Mouse (Mus musculus) testis, adult 10 weeks (tissue): ENCODE data around the gene Adam17. TPM values are rescaled to one million over a fixed set of nuclear protein-coding genes. Genes with fewer than 3 reads are reported as not detected.

Experiments
- polyA plus RNA-seq: library from polyadenylated mRNA; stranded (reverse); fragments of 350-450 nt; fragmentation: Illumina TruSeq; extraction: RNeasy Lipid Tissue Mini Kit (QIAGEN cat#74804); gene quantifications from one replicate; pipeline ENCODE4 v1.2.3, GENCODE M21; 2014; ENCODE audit warnings: low read depth, low replicate concordance

The Adam17 gene
- polyA plus RNA-seq: 25.7 TPM

DNA sequence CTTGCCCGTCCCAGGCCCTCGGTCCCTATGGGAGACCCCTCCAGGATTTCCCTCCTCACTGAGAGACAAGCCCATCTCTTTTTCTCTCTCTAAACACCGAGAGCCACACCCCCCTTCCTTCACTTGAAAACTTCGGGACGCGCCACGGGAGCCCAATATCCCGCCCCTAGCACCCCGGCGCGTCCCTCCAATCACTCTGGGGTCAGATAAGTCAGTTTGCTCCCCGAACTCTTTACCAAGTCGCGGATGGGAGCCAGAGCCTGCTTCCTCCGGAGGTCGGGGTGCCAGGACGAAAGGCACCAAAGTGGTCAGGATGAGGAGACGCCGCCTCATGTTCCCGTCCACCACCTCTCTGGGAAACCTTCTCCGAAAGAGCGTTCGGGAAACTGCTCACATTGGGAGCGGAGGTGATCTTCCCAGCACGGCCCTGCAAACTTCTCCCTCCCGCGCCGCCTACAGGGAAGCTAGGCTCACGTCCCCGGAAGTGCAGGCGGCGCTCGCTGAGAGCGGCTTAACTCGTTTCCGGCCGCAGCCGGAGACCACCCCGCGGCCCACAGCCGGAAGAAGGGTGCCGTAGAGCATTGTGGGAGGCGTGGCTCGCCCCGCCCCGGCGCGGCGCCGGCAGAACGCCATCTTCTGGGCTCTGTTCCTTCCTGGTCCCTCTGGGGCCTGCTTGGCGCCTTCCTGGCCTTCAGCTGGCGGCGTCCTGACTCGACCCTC lies at the start of gene Adam17:
Gene Adam17 (minus strand): TSS at position 533 of the 720 bp plus-strand sequence.

DNA sequence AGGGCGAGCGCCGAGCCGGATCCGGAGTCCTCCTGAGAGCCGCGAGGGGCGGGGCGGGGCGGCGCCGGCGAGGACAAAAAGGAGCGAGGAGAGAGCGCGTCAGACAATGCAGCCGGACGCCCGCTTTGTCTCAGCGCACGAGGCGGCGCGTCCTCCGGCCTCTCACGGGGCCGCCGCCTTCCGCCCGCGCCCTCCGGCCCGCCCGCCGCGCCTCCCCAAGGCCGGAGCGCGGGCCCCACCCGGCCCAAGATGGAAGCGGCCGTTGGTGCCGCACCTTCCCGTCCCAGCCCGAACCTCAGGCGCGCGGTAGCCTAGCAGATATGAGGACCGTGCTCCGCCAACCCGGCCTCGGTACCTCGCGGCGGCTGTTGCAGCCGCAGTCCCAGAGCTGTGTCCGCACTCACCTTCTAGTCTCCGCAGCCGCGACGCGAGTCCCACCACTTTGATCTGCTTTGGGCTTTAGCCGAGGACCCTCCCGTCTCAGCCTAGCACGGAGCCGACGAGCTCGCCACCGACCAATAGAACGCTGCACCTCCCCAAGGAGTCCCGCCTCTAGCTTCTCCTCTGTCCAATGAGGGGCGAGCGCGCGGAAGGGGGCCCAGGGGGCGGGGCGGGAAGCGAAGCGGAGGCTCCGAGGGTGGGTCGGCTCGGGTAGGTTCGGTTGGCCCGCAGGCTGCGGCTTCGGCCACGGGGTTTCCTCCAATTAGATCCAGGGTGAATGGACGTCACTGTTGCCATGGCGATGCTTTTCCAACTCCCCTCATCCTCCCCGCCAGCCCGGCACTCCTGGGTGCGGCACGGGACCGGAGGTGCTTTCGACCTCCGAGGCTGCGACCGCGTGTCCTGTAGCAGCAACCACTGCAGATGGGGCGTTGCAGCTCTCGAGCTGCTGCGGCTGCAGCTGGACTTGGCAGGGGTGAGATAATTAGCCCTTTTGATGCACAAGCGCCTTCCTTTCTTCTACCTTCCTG lies 44.0 kb upstream of the Adam17 start, which contains the start of gene Ywhaq:
Gene Ywhaq (minus strand): TSS at position 538 of the 971 bp plus-strand sequence.

DNA sequence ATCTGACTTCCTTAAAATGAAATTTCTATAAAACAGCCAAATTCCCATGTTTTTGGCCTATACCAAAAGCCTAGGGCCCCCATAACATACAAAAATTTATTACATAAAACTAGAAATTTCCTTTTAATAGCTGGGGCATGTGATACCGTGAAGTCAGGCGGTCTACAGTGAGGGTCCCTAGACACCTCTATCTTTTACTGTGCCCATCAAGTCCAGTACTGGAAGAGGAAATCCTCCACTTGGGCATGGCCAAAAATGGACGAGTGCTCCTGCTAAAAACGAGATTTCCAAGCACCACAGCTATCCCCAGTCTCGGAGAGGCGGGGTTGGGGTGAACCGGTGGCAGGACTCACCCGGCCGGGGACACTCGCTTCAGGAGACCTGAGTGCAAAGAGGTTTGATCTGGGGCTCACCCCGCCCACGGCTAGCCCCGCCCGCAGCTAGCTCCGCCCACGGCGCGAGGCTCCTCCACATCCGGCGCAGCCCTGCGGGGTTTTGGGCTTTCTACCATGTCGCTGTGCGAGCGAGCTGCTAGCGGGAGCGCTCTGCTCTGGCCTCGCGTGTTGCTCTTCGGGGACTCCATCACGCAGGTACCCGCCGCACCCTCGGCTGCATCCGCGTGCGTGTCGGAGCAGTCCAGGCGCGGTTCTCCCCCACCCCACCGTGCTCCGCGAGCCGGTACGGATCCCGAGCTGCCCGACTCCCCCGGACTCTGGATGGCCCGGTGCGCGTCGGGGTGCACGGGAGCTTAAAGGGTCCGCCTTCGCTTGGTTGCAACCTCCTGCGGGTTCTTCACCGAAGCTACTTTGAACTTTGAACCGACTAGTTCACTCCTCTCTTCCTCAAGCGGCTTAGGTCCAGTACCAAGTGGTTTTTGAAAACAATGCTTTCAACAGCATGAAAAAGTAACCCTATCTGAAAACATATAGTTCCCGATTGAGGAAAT lies 57.2 kb downstream of the Adam17 start, which contains the start of gene Iah1:
Gene Iah1 (plus strand): TSS at position 467 of the 946 bp plus-strand sequence.

DNA sequence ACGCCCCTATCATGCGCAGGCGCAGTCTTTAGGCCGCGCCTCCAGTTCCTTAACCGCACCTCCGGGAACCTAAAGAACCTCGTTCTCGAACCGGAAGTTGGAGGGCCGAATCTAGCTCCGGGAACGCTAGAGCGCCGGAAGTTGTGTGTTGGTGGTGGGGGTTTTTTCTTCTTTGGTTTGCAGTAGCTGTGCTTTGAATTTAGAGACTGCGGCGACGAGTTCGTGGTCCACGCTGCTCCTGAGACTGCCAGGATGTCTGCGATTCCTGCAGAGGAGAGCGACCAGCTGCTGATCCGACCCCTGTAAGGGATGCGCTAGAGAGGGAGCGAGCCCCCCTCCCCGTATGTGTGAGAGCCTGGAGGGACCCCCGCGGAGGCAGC lies 87.2 kb downstream of the Adam17 start, which contains the start of gene Itgb1bp1:
Gene Itgb1bp1 (minus strand): TSS at position 42 of the 380 bp plus-strand sequence.

DNA sequence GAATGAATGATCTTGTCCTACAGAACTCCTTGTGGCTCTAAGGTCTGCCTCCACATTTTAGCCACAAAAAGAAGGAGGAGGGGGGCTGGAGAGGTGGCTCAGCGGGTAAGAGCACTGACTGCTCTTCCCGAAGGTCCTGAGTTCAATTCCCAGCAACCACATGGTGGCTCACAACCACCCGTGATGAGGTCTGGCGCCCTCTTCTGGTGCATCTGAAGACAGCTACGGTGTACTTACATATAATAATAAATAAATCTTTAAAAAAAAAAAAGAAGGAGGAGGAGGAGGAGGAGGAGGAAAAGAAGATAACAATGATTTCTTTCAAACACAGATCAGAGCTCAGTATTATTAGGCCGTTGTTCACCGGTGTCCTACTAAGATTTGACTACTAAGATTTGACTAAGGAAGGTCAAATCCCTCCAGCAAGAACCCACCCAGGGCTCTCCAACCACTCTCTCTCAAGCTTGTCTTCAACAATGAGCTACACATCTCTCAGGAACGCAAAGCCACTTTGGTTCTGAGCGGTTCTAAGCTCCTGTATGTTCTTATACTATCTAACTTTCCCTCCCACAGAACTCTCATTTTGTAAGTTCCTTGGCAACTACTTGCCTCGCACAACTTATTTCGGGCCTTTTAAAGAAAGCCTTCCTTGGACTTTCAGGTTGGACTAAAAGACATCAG lies 88.5 kb downstream of the Adam17 start, which contains the start of gene Cpsf3:
Gene Cpsf3 (plus strand): TSS at position 631 of the 681 bp plus-strand sequence.

Other genes with a start within 250 kb of the Adam17 start
- 45.7 TPM for gene Cpsf3, start 88.2 kb downstream of the Adam17 start, polyA plus RNA-seq
- 160 TPM for gene Itgb1bp1, start 87.3 kb downstream of the Adam17 start, polyA plus RNA-seq
- gene Iah1, start 57.2 kb downstream of the Adam17 start, polyA plus RNA-seq: 8.3 TPM
- 372 TPM for gene Ywhaq, start 44.0 kb upstream of the Adam17 start, polyA plus RNA-seq